Mouse (Mus musculus) adrenal gland, postnatal 36 days (tissue): ENCODE data around the gene Sirt1. TPM values are rescaled to one million over a fixed set of nuclear protein-coding genes. Genes with fewer than 3 reads are reported as not detected.
A peak's percentile ranks its signal among the peaks of the same experiment; 100 is the strongest.
"Not testable (repeated sequence)": the region's sequence is repeated elsewhere in the genome, so short reads cannot be mapped to it uniquely, and the experiment has no call there.

ENCODE experiments used
- DNase-seq, 2 experiments: peaks; one replicate each; pipeline ENCODE4 v3.0.0; 2021; ENCODE audit warnings: mixed read lengths in 1 of 2
- total RNA-seq, 2 experiments: library from RNA; stranded (reverse); gene quantifications; 2 replicates each; pipeline ENCODE4 v1.2.3; 2021

Gene Sirt1
- total RNA-seq, 2 experiments from 2014 or later, result 19.1 to 21.4 TPM

GRCm38 (mm10) chr10:63388948-63389347, 7.4 kb upstream of the Sirt1 start:
- no peak for DNase-seq

DNA sequence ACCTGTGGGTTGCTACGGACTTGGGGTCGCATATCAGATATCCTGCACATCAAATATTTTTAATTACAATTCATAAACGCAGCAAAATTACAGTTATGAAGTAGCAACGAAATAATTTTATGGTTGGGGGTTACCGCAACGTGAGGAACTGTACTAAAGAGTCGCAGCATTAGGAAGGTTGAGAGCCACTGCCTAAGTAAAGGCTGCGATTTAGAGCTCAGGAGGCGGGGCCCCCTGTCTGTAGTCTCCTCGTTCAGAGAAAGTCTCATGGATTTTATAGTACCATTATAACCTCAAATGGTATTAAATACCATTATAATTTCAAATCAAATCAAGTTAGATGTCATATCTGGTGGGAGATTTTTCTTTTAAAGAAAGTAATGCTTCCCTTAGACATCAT, 5.5 kb upstream of the Sirt1 start:
- peak in 1 of 2 experiments; percentile 9 for DNase-seq

DNA sequence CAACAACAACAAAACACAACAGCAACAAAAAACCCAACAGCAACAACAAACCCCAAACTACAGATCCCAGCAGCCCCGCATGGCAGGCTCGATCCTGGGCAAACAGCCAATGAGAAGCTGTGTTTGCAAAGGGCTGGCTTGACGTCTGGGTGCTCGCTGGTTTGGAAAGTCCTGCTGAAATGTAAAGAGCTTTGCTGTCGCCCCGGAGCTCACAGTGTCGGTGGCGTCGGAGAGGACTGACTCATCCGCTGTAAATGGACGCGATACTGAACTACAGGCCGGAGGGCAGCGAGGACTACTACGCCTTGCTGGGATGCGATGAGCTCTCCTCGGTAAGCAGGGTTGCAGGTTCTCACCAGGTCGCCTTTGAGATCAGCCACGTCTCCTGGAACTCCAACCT, 4.9 kb upstream of the Sirt1 start:
- peak; percentile 84 to 89 for DNase-seq

- DNase-seq, result not testable (repeated sequence)
Measured at GRCm38 (mm10) chr10:63385897-63386296, 4.4 kb upstream of the Sirt1 start.

DNA sequence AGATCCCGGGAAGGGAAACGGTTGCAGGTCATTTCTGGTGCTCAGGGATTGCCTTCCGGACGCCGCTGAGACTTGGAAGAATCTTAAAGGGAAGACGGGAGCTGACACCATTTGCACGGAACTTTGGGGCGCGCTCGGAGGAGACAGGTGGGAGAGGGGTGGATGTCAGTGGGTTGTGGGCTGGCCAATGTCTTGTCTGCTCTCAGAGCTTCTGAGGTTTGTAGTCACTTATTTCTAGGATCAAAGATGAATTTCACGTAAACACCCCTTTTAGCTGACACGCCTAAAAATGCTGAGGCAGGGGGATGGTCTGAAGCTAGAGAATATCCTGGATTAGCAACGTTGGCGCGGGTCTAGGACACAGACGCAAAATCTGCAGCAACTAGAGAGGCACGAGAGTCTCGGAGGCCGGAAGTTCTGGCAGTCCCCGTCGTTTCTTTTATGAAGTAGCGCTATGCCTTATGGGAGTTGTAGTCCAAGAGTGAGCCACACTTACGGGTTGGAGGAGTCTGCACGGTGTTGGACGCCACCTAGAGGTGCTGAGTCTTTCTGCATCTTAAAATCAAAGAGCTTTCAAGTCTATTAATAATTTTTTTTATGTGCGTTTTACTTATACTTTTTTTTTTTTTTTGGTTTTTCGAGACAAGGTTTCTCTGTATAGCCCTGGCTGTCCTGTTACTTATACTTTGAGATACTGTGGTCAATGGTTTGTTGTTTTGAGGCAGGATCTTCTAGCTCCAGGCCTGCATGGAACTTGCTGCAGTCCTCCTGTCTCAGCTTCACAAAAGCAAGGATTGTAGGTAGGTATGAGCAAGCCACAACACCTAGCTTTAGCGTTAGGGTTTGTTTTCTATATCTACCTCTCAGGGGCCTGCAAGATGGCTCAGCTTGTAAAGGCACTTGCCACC, 1.1 kb upstream of the Sirt1 start, which contains the start of gene Dnajc12:
TSS of gene Dnajc12 (plus strand) at position 72 of the 908 bp plus-strand sequence.
- peak; percentile 76 to 86 for DNase-seq

GRCm38 (mm10) chr10:63378948-63379680, 2.4 kb downstream of the Sirt1 start:
- DNase-seq, result no peak

DNA sequence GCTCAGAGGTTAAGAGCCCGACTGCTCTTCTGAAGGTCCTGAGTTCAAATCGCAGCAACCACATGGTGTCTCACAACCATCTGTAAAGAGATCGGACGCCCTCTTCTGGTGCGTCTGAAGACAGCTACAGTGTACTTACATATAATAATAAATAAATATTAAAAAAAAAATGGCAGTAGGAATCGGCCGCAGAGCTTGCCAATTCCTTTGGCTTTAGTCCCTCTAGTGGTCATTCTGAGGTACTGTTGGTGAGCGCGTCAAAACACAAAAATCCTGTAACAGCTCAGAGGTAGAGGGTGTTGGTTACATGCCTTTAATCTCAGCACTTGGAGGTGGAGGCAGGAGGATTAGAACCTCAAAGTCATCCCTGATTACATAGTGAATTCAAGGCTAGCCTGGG, 4.0 kb downstream of the Sirt1 start:
- DNase-seq, result peak; percentile 39 to 54

- DNase-seq, result no peak
Measured at GRCm38 (mm10) chr10:63376303-63376702, 5.2 kb downstream of the Sirt1 start.

DNA sequence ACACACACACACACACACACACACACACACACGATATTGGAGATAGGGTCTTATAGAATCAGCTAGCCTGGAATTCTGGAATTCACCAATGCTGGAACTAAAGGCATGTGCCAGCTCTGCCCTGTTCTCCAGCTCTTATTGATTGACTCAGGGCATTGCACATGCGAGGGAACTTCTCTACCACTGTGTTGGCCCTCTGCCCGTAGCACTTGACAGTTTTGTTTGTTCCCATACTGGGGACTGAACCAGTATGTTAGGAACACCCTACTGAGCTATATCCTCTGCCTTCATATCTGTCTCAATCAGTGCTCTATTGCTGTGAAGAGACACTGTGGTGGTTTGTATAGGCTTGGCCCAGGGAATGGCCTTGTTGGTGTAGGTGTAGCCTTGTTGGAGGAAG, 13.5 kb downstream of the Sirt1 start:
- DNase-seq, result no peak

GRCm38 (mm10) chr10:63367386-63367785, 14.1 kb downstream of the Sirt1 start:
- DNase-seq, result no peak

DNA sequence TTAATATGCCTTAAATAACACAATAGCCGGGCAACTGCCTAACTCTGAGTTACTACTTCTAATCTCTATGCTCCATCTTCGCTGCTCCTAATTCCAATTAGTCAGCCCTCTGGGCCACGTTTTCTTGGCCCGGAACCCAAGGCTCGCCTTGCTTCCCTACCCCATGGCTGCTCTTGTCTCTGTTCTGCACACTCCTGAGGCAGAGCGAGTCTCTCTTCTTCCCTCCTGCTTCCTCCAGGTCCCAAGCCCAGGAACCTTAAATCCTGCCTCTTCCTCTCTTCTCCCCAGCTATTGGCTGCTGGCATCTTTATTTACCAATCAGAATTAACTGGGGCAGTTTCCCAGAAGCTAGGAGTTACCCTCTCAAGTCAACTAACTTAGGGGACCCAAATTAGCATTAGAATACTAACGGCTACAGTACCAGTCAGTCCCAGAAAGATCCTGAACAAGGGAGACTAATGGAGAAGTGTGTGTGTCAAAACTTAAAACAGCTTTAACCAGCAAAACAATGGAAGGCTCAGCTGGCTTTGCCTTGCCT, 15.5 kb downstream of the Sirt1 start:
- DNase-seq, result peak in 1 of 2 experiments; percentile 5

GRCm38 (mm10) chr10:63360502-63360901, 21.0 kb downstream of the Sirt1 start:
- no peak for DNase-seq

GRCm38 (mm10) chr10:63352111-63352510, 29.4 kb downstream of the Sirt1 start:
- no peak for DNase-seq

GRCm38 (mm10) chr10:63351099-63351498, 30.4 kb downstream of the Sirt1 start:
- not testable (repeated sequence) for DNase-seq

DNA sequence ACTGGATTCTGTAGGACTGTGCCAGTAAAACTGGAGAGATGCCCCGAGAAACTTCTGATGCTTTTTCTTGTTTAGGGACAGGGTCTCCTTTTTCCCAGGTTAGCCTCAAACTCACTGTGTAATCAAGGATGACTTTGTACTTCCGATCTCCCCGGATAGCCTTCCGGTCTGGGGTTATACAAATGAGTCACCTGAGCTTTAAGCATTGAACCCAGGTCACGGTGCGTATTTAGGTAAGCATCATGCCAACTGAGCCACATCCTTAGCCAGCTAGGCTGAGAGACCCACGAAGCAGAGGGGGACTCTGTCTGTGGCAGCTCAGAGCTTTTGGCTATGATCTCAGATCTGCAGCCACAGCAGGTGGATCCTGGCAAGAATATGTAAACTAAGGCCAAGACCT, 30.8 kb downstream of the Sirt1 start:
- no peak for DNase-seq

DNA sequence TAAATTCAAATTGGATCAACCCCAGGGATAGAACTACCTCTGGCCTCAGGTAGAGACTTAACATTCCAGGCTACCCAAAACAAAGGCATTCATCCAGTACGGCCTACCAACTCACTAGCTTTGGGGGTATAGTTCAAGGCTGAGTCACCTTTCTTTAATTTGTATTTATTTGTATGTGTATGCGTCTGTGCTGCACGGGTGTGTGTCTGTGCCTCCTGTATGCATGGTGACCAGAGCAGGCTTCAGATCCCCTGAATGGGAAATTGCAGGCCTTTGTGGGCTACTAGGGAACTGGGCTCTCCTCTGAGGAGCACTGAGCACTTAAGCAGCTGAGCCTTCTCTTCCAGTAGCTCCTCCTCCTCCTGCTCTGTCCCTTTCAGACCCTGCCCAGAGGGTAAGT, 33.2 kb downstream of the Sirt1 start:
- no peak for DNase-seq

GRCm38 (mm10) chr10:63344751-63345150, 36.8 kb downstream of the Sirt1 start:
- DNase-seq, result no peak

DNA sequence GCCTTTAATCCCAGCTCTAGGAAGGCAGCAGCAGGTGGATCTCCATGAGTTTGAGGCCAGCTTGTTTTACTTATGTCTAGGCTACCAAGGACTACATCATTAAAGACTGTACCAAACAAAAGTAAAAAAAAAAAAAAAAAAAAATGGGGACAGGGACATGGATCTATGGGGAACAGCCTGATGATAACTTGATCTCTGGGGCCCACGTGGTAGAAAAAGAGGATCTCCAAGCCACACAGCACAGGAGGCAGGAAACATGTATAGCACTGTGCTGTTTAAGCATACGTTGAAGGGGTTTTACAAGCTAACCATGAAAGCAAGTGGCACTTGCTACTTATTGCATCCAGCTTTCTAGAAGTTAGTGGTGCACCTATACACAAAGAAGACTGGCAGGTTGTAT, 40.2 kb downstream of the Sirt1 start:
- DNase-seq, result no peak

DNA sequence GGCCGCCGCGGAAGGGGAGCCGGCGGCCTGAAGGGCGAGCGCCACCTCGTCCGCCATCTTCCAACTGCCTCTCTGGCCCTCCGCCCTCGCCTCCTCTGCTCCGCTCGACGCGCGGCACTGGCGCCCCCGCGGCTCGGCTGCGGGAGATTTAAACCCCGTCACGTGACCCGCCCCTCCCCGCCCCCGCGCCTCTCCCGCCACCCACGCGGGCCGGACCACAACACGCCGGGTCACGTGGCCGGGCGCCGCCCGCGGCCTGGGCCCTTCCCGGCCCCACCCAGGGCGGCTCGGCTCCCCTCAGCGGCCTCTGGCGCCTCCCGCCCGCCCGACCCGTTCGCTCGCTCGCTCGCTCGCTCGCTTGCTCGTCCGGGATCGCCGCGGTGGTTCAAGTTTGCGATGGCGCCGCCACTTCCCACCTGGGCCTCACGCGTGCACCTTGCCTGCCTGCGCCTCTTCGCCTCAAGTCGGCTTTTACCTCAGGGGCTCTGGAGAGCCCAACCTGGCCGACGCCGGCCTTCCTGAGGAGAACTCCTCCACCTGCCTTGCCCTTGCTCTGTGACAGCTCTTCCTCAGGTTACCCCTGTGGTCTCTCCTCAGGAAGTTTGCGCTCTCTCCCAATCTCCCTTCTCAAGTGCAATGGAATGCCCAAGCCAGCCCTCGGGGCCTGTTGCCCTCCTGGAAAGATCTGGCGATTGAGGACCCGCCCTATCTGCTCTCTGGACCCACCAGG, 42.4 kb downstream of the Sirt1 start:
- DNase-seq, result peak; percentile 95 to 97

DNA sequence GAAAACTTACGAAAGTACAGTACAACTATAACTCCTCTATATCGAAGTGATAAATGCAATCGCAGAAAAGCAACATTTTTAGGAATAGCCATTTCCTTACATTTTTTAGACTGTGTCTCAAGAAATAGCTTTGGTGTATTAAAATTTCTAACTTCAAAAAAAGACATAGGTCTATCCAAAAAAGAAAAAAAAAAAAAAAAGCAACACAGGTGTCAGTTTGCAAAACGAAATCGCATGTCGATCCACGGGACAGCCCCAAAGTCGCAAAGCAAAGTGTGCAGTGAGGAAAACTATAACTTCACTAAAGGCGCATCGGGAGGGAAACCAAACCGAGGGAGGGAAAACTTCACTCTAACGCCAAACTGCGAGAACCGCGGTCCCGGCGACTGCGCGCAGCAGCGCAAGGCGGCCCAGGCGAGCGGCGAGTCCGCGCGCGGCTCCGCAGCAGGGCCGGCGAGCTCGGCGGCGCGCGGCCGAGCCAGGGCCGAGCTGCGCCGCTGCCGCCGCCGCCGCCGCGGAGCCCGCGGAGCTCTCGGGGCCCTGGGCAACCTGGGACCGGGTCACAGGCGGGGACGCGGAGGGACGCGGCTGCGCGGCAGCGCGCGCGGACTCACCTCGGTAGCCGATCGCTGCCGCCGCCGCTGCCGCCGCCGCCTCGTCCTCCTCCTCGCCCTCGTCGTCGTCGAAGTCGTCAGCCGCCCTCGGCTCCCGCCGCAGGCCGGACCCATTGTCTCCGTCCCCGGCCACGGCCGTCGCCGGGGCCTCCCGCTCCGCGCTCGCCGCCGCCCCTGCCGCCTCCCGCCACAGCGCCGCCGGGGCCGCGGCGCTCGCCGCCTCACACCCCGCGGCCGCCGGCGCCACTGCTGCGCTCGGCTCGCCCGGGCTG, 43.3 kb downstream of the Sirt1 start:
- peak; percentile 76 to 85 for DNase-seq

- DNase-seq, result no peak
Measured at GRCm38 (mm10) chr10:63337326-63337725, 44.2 kb downstream of the Sirt1 start.
